Mouse (Mus musculus) limb, embryonic 13.5 days (tissue): Measurements from ENCODE around the gene Tmprss2. TPM values are rescaled to one million over a fixed set of nuclear protein-coding genes. Genes with fewer than 3 reads are reported as not detected.

ENCODE experiments used
- ATAC-seq: fragments of 200-750 bp; cut with Nextera tagmentation; 2 replicates; pipeline ENCODE4 v1.8.0; 2017; ENCODE audit warnings: low read depth, moderate number of reproducible peaks, moderate TSS enrichment; ENCODE audit not compliant: low FRiP score
- H3K27ac ChIP-seq: fragments of 300-500 bp; sonication (generic); 2 replicates; pipeline ENCODE4 v1.5.1; 2015; ENCODE audit warnings: inconsistent platforms, mild to moderate bottlenecking, moderate library complexity
- H3K27me3 ChIP-seq: fragments of 300-500 bp; sonication (generic); 2 replicates; pipeline ENCODE4 v1.6.1; 2015; ENCODE audit warnings: mild to moderate bottlenecking, inconsistent platforms
- H3K36me3 ChIP-seq: fragments of 300-500 bp; sonication (generic); 2 replicates; pipeline ENCODE4 v1.6.1; 2015; ENCODE audit warnings: inconsistent platforms, mild to moderate bottlenecking, moderate library complexity
- H3K4me1 ChIP-seq: fragments of 300-500 bp; sonication (generic); 2 replicates; pipeline ENCODE4 v1.6.1; 2015; ENCODE audit warnings: inconsistent platforms
- H3K4me2 ChIP-seq: fragments of 300-500 bp; sonication (generic); replicated peaks from 2 replicates; pipeline ENCODE4 v1.6.1; 2015; ENCODE audit warnings: inconsistent platforms, mild to moderate bottlenecking, moderate library complexity
- H3K4me3 ChIP-seq: fragments of 300-500 bp; sonication (generic); 2 replicates; pipeline ENCODE4 v1.5.1; 2015; ENCODE audit warnings: moderate library complexity, mild to moderate bottlenecking, inconsistent platforms
- H3K9ac ChIP-seq: fragments of 300-500 bp; sonication (generic); 2 replicates; pipeline ENCODE4 v1.6.1; 2015; ENCODE audit warnings: mild to moderate bottlenecking, inconsistent platforms
- H3K9me3 ChIP-seq: fragments of 300-500 bp; sonication (generic); 2 replicates; pipeline ENCODE4 v1.6.1; 2016; ENCODE audit warnings: inconsistent platforms
- WGBS: fragments of 180-500 bp; shearing (Covaris S2); methylation state at CpG from one replicate; pipeline ENCODE4 v1.1.7; 2015; 5-methylcytosine and 5-hydroxymethylcytosine counted together
- polyA plus RNA-seq: library from polyadenylated mRNA; unstranded; fragments of >200 nt; fragmentation: Nextera tagmentation; extraction: Ambion mirVana; gene quantifications from 2 replicates; pipeline ENCODE4 v1.2.1, GENCODE M21; 2015

The Tmprss2 gene
- polyA plus RNA-seq, 1 experiment from 2014 or later, result 1.4 TPM

GRCm38 (mm10) chr16:97569426-97569825, 41.6 kb downstream of the Tmprss2 start:
- Histone ChIP-seq H3K36me3 (no peaks in the 10 kb centered on the region), H3K9ac (no peak overlapping the region), H3K27ac (no peak overlapping the region), H3K4me3 (no peak overlapping the region), H3K4me2 (no peak overlapping the region), H3K27me3 (no peaks in the 10 kb centered on the region), H3K9me3 (no peaks in the 10 kb centered on the region), H3K4me1 (no peaks in the 10 kb centered on the region)
- WGBS, result 54% methylated on average over 1 of the region's 1 CpGs
- ATAC-seq, result no peak

GRCm38 (mm10) chr16:97568662-97569061, 42.3 kb downstream of the Tmprss2 start:
- Histone ChIP-seq H3K9me3 (no peaks in the 10 kb centered on the region), H3K4me2 (no peak overlapping the region), H3K36me3 (no peaks in the 10 kb centered on the region), H3K27me3 (no peaks in the 10 kb centered on the region), H3K4me1 (no peaks in the 10 kb centered on the region), H3K9ac (no peak overlapping the region), H3K4me3 (no peak overlapping the region), H3K27ac (no peak overlapping the region)
- WGBS, result 62% methylated on average over 9 of the region's 9 CpGs
- ATAC-seq, result no peak

DNA sequence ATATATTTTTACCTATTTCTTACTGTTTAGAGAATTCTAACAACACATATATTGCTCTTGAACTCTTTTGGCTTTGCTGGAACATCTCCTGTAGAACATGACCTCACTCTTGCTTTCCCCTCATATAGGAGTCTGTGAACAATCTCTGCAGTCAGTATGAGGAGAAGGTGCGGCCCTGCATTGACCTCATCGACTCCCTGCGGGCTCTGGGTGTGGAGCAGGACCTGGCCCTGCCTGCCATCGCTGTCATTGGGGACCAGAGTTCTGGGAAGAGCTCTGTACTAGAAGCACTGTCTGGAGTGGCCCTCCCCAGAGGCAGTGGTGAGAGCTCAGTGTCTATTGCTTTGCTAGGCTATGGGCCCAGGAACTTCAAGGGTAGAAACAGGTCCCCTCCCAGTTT, 66.7 kb downstream of the Tmprss2 start:
- H3K9ac ChIP-seq, result no peak overlapping the region
- H3K27me3 ChIP-seq, result no peaks in the 10 kb centered on the region
- H3K4me1 ChIP-seq, result no peaks in the 10 kb centered on the region
- no peak overlapping the region for H3K27ac ChIP-seq
- no peaks in the 10 kb centered on the region for H3K36me3 ChIP-seq
- no peak overlapping the region for H3K4me3 ChIP-seq
- H3K4me2 ChIP-seq, result no peak overlapping the region
- WGBS, result 74% methylated on average over 4 of the region's 4 CpGs
- ATAC-seq, result no peak
- H3K9me3 ChIP-seq, result peaks cover 4% of the 10 kb centered on the region; the same call in 1 of the 2 replicates

DNA sequence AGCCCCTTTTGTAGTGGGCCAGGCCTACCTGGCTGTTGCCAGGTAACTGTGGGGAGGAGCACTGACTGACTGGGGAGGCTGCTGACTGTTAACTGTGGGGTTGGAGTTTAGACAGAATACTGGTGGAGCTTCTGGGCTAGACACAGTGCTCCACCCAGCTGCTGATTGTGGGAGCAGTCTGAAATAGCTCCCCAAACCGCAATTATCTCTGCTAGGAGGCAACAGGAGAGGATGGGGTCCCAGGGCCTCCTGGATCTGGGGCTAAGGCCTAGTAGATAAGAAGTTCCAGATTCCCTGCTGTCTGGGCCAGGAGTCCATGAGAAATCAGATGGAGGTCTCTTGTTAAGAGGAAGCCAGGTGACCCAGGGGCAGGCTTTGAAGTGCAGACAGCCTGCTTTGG, 74.1 kb downstream of the Tmprss2 start:
- no peak overlapping the region for H3K27ac ChIP-seq
- peaks cover 30% of the 10 kb centered on the region for H3K4me1 ChIP-seq
- no peaks in the 10 kb centered on the region for H3K36me3 ChIP-seq
- 0 out of 2 replicates have a peak overlapping the region, but pooled peaks have one; percentile 52 for H3K4me2 ChIP-seq
- 59% methylated on average over 1 of the region's 1 CpGs for WGBS
- no peak for ATAC-seq
- no peaks in the 10 kb centered on the region for H3K27me3 ChIP-seq
- no peak overlapping the region for H3K4me3 ChIP-seq
- peaks cover 4% of the 10 kb centered on the region; the same call in 1 of the 2 replicates for H3K9me3 ChIP-seq
- H3K9ac ChIP-seq, result no peak overlapping the region

GRCm38 (mm10) chr16:97535808-97536413, 75.1 kb downstream of the Tmprss2 start:
- H3K27me3 ChIP-seq, result no peaks in the 10 kb centered on the region
- H3K9me3 ChIP-seq, result no peaks in the 10 kb centered on the region
- H3K27ac ChIP-seq, result peak overlapping the region; percentile 78
- peak; percentile 89 for ATAC-seq
- peak overlapping the region; percentile 52 for H3K4me2 ChIP-seq
- peak overlapping the region; percentile 39; the same call in 1 of the 2 replicates for H3K9ac ChIP-seq
- WGBS, result 10% methylated on average over 3 of the region's 3 CpGs
- H3K36me3 ChIP-seq, result no peaks in the 10 kb centered on the region
- peak overlapping the region; percentile 12 for H3K4me3 ChIP-seq
- H3K4me1 ChIP-seq, result peaks cover 30% of the 10 kb centered on the region

DNA sequence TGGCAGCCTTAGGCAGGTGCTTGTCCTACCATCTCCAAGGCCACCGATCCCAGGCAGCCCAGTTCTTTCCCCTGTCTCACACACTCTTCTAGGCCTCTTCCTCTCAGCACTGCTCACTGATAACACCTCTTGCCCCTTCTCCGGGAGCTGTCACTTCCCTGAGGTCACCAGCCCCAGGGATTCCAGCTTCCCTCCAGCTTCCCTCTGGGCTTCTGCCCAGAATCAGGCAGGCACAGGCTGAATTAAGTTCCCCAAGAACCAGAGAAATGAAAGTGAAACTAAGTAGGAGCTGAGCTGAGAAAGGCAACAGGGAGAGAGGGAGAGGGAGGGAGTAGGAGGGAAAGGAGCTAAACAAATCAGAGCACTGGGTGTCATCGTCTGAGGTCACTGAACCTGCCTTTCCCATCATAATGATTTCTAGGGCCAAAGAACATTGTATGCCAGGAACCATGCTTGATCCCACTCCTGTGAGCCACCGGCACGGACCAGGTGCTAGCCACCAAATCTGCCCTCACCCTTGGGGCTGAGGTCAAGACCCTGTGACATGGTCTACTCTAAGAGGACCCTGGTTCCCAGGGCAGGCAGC, 76.0 kb downstream of the Tmprss2 start:
- Histone ChIP-seq H3K9ac (peak overlapping the region; percentile 26; the same call in 1 of the 2 replicates), H3K4me3 (no peak overlapping the region)
- 0 out of 2 replicates have a peak, but pooled peaks have one; percentile 3 for ATAC-seq

DNA sequence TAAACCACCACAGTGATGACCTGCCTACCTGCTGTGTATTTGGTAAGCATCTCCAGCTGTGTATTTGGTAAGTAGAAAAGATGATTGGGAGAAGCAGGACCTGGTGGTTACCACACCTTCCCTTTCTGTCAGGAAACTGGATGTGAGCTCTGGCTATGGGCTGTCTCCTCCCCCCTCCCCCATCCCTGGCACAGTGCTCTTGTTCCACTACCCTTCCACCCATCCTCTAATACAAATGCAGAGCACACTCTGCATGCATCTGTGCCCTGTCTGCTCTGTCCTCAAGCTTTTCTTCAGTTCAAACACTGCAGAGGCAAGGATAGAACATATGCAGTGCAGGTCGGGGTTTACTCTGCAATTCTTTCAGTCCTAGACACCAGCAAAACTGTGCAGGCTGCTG, 76.5 kb downstream of the Tmprss2 start:
- Histone ChIP-seq H3K36me3 (no peaks in the 10 kb centered on the region), H3K4me3 (no peak overlapping the region), H3K27ac (peak overlapping the region; percentile 78; the same call in 1 of the 2 replicates), H3K9me3 (no peaks in the 10 kb centered on the region), H3K27me3 (no peaks in the 10 kb centered on the region), H3K4me2 (peak overlapping the region; percentile 44; the same call in 1 of the 2 replicates), H3K4me1 (peaks cover 30% of the 10 kb centered on the region), H3K9ac (no peak overlapping the region)
- WGBS, result 52% methylated on average over 1 of the region's 1 CpGs
- no peak for ATAC-seq

More for the DNA sequence above, 76.0 kb downstream of the Tmprss2 start:
- Histone ChIP-seq H3K4me1 (peaks cover 30% of the 10 kb centered on the region), H3K27me3 (no peaks in the 10 kb centered on the region), H3K27ac (peak overlapping the region; percentile 78), H3K9me3 (no peaks in the 10 kb centered on the region), H3K4me2 (peak overlapping the region; percentile 44), H3K36me3 (no peaks in the 10 kb centered on the region)
- WGBS, result 52% methylated on average over 5 of the region's 5 CpGs

DNA sequence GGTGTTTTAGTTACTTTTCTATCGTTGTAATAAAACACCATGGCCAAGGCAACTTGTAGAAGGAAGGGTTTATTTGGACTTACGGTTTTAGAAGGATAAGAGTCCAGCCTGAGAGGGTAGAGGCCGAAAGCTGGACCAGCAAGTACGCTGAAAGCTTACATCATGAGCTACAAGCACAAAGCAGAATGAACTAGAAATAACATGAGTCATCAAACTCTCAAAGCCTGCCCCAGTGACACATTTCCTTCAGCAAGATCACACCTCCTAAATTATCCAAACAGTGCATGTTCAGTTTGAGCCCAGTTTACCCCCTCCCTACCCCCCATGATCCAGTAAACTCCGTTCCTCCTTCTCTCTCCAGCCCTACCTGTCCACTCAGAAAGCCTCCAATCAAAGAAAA, 77.2 kb downstream of the Tmprss2 start:
- ATAC-seq, result no peak
- Histone ChIP-seq H3K4me1 (peaks cover 30% of the 10 kb centered on the region), H3K9ac (no peak overlapping the region), H3K4me3 (no peak overlapping the region), H3K9me3 (no peaks in the 10 kb centered on the region), H3K36me3 (no peaks in the 10 kb centered on the region), H3K4me2 (no peak overlapping the region), H3K27ac (no peak overlapping the region), H3K27me3 (no peaks in the 10 kb centered on the region)
- 80% methylated on average over 5 of the region's 5 CpGs for WGBS

GRCm38 (mm10) chr16:97533126-97533525, 77.9 kb downstream of the Tmprss2 start:
- no peak overlapping the region for H3K9ac ChIP-seq
- ATAC-seq, result no peak
- no peak overlapping the region for H3K27ac ChIP-seq
- WGBS, result 93% methylated on average over 1 of the region's 1 CpGs
- no peaks in the 10 kb centered on the region for H3K27me3 ChIP-seq
- no peak overlapping the region for H3K4me3 ChIP-seq
- peaks cover 30% of the 10 kb centered on the region for H3K4me1 ChIP-seq
- H3K4me2 ChIP-seq, result no peak overlapping the region
- H3K9me3 ChIP-seq, result no peaks in the 10 kb centered on the region
- H3K36me3 ChIP-seq, result no peaks in the 10 kb centered on the region

DNA sequence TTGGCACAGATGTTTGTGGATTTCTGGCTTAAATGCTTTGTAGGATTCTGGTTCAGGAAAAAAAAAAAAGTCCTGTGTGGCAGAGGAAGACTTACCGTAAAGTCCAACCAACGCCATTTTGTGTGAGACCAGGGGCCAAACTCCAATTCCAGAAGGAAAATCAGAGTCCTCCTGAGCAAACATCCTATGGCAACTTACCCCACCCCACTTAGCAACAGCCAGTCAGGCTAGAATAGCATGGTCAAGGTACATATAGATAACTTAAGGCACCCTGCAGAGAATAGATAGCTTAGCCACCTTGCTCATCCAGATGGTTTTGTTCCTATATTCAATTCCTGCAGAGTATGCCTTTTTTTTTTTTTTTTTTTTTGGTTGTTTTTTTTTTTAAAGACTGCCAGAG, 81.8 kb downstream of the Tmprss2 start:
- no peaks in the 10 kb centered on the region for H3K9me3 ChIP-seq
- no peak overlapping the region for H3K4me2 ChIP-seq
- H3K27ac ChIP-seq, result no peak overlapping the region
- H3K4me1 ChIP-seq, result peaks cover 2% of the 10 kb centered on the region; the same call in 1 of the 2 replicates
- H3K27me3 ChIP-seq, result no peaks in the 10 kb centered on the region
- H3K36me3 ChIP-seq, result no peaks in the 10 kb centered on the region
- WGBS, result 85% methylated on average over 2 of the region's 2 CpGs
- H3K9ac ChIP-seq, result no peak overlapping the region
- no peak overlapping the region for H3K4me3 ChIP-seq
- no peak for ATAC-seq

DNA sequence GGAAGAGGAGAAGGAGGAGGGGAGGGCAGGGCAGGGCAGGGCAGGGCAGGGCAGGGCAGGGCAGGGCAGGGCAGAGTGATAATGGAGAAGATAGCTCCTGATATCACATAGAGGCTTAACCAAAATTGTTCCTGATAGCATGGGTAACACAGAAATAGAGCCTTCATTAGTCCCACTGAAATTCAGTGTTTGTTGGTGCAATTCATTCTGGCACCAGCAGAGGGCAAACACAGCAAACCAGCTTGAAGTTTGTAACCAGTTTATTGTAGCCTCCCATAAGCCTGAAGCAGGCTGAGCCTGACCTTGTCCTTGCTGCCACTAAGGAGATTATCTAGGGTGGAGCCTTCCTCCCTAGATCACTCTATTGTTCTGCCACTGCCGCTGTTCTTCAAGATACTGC, 88.0 kb downstream of the Tmprss2 start:
- Histone ChIP-seq H3K27me3 (no peaks in the 10 kb centered on the region), H3K4me3 (no peak overlapping the region), H3K4me2 (no peak overlapping the region), H3K9ac (no peak overlapping the region), H3K4me1 (peaks cover 10% of the 10 kb centered on the region), H3K36me3 (no peaks in the 10 kb centered on the region), H3K9me3 (no peaks in the 10 kb centered on the region), H3K27ac (no peak overlapping the region)
- ATAC-seq, result no peak
- 17% methylated on average over 1 of the region's 1 CpGs for WGBS

- no peak overlapping the region for H3K9ac ChIP-seq
- no peak overlapping the region for H3K27ac ChIP-seq
- H3K36me3 ChIP-seq, result no peaks in the 10 kb centered on the region
- H3K4me2 ChIP-seq, result no peak overlapping the region
- H3K4me3 ChIP-seq, result no peak overlapping the region
- peaks cover 10% of the 10 kb centered on the region for H3K4me1 ChIP-seq
- ATAC-seq, result no peak
- H3K27me3 ChIP-seq, result no peaks in the 10 kb centered on the region
- H3K9me3 ChIP-seq, result no peaks in the 10 kb centered on the region
- WGBS, result 33% methylated on average over 6 of the region's 6 CpGs
Observed at GRCm38 (mm10) chr16:97521983-97522382, 89.0 kb downstream of the Tmprss2 start.
